Mouse (Mus musculus): ENCODE results near the gene Gm20388. TPM values are rescaled to one million over a fixed set of nuclear protein-coding genes. Genes with fewer than 3 reads are reported as not detected.

Gm20388 gene
- polyA plus RNA-seq, 1 experiment, result 18.7 TPM

DNA sequence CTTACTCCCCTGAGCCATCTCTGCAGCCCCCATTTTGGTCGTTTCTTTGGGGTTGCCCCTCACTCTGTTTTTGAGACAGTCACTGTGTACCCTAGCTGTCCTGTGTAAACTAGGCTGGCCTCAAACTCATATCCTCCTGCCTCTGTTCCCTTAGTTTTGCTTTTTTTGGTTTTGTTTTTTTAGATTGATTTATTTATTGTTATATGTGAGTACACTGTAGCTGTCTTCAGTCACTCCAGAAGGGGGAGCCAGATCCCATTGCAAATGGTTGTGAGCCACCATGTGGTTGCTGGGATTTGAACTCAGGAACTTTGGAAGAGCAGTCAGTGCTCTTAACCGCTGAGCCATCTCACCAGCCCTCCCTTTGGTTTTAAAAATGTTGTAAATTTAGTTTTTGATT is 3195.9 kb downstream of the Gm20388 start:
- TF ChIP-seq CTCF (IDR thresholded peaks at IDR 0.05; ENCODE audit: borderline replicate concordance, insufficient read depth, low read depth, low read length) (peak; percentile 20; the same call in 1 of the 2 replicates), POLR2A (IDR thresholded peaks at IDR 0.05; ENCODE audit: borderline replicate concordance, insufficient read depth, low read length) (no peak)
- 31% methylated on average over 2 of the region's 2 CpGs for WGBS
- H3K27me3 ChIP-seq (ENCODE audit: control insufficient read depth, insufficient read depth, low read length), result no peaks in the 10 kb centered on the region
- H3K4me3 ChIP-seq (replicated peaks; ENCODE audit: insufficient read depth, low read depth, low read length), result no peak overlapping the region
- no peak overlapping the region for H3K27ac ChIP-seq (ENCODE audit: insufficient read depth, low read length)
- H3K4me1 ChIP-seq (ENCODE audit: control insufficient read depth, insufficient read depth, low read length), result 0 out of 2 replicates have a peak, but pooled peaks cover 2% of the 10 kb centered on the region
- no peak for DNase-seq

DNA sequence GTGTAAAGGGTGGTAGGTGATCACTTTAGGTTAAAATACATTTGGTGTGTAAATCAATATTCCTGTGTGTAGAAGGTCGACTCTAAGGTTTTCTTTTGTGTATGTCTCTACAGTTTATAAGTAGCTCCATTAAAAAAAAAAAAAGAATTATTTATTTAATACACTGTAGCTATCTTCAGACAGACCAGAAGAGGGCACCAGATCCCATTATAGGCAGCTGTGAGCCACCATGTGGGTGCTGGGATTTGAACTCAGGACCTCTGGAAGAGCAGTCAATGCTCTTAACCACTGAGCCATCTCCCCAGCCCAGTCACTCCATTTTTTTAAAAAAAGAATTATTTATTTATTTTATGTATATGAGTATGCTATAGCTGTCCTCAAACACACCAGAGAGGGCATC is 3197.4 kb downstream of the Gm20388 start:
- no peaks in the 10 kb centered on the region for H3K27me3 ChIP-seq (ENCODE audit: control insufficient read depth, insufficient read depth, low read length)
- 0 out of 2 replicates have a peak, but pooled peaks cover 2% of the 10 kb centered on the region for H3K4me1 ChIP-seq (ENCODE audit: control insufficient read depth, insufficient read depth, low read length)
- no peak for TF ChIP-seq POLR2A (IDR thresholded peaks at IDR 0.05; ENCODE audit: borderline replicate concordance, insufficient read depth, low read length)
- peak; percentile 21; the same call in 1 of the 2 replicates for TF ChIP-seq CTCF (IDR thresholded peaks at IDR 0.05; ENCODE audit: borderline replicate concordance, insufficient read depth, low read depth, low read length)
- H3K27ac ChIP-seq (ENCODE audit: insufficient read depth, low read length), result no peak overlapping the region
- no peak for DNase-seq
- H3K4me3 ChIP-seq (replicated peaks; ENCODE audit: insufficient read depth, low read depth, low read length), result no peak overlapping the region
- WGBS, result 72% methylated on average over 1 of the region's 1 CpGs

DNA sequence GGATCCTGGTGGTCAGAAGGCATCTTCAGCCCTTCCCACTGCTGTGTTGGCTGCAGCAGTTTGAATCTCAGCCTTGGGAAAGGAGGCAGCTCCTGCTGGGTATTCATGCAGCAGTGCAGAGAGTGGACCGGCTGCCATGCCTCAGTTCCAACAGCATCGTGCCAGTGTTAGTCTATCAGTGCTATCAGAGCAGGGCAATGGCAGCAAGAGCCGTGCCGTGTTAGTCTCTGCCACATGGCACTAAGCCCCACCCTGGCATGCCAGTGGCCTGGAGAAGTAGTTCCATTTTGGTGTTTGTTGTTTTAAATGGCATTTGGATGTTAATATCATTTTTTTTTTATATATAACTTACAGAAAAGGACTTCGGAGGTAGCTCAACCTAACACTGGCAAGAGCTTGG is 3198.3 kb downstream of the Gm20388 start:
- no peak for DNase-seq
- TF ChIP-seq POLR2A (IDR thresholded peaks at IDR 0.05; ENCODE audit: borderline replicate concordance, insufficient read depth, low read length), result no peak
- no peak for TF ChIP-seq CTCF (IDR thresholded peaks at IDR 0.05; ENCODE audit: borderline replicate concordance, insufficient read depth, low read depth, low read length)
- H3K4me1 ChIP-seq (ENCODE audit: control insufficient read depth, insufficient read depth, low read length), result no peaks in the 10 kb centered on the region
- H3K4me3 ChIP-seq (replicated peaks; ENCODE audit: insufficient read depth, low read depth, low read length), result no peak overlapping the region
- WGBS, result 36% methylated on average over 5 of the region's 5 CpGs
- no peaks in the 10 kb centered on the region for H3K27me3 ChIP-seq (ENCODE audit: control insufficient read depth, insufficient read depth, low read length)
- no peak overlapping the region for H3K27ac ChIP-seq (ENCODE audit: insufficient read depth, low read length)

DNA sequence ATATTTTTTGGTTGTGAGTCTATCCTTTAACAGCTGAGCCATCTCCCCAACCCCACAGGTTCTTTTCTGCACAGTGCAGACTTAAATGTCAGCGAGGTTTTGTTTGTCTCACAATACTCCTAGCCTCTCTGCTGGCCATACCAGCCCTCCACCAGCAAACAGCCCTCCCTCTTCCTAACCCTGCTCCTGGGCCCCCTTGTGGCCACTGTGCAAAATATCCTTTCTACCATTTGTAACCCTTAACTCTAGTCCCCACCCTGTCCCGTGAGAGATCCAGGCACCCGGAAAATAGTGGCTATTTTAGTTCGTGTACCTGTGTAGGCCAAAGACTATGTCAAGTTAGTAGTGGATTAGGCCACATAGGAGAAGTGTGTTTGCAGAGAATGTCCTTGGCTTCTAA is 3200.0 kb downstream of the Gm20388 start:
- DNase-seq, result peak in 1 of 2 experiments; percentile 34
- H3K27me3 ChIP-seq (ENCODE audit: control insufficient read depth, insufficient read depth, low read length), result no peaks in the 10 kb centered on the region
- WGBS, result 11% methylated on average over 4 of the region's 4 CpGs
- no peak overlapping the region for H3K4me3 ChIP-seq (replicated peaks; ENCODE audit: insufficient read depth, low read depth, low read length)
- TF ChIP-seq CTCF (IDR thresholded peaks at IDR 0.05; ENCODE audit: borderline replicate concordance, insufficient read depth, low read depth, low read length), result peak; percentile 69
- no peak for TF ChIP-seq POLR2A (IDR thresholded peaks at IDR 0.05; ENCODE audit: borderline replicate concordance, insufficient read depth, low read length)
- H3K4me1 ChIP-seq (ENCODE audit: control insufficient read depth, insufficient read depth, low read length), result no peaks in the 10 kb centered on the region
- no peak overlapping the region for H3K27ac ChIP-seq (ENCODE audit: insufficient read depth, low read length)

GRCm38 (mm10) chr8:123112892-123113291 is 3202.3 kb downstream of the Gm20388 start:
- DNase-seq, result no peak
- no peak for TF ChIP-seq CTCF (IDR thresholded peaks at IDR 0.05; ENCODE audit: borderline replicate concordance, insufficient read depth, low read depth, low read length)
- TF ChIP-seq POLR2A (IDR thresholded peaks at IDR 0.05; ENCODE audit: borderline replicate concordance, insufficient read depth, low read length), result no peak
- 26% methylated on average over 9 of the region's 9 CpGs for whole genome bisulfite sequencing
- no peak overlapping the region for H3K4me3 ChIP-seq (replicated peaks; ENCODE audit: insufficient read depth, low read depth, low read length)
- no peaks in the 10 kb centered on the region; the same call in 1 of the 2 replicates for H3K4me1 ChIP-seq (ENCODE audit: control insufficient read depth, insufficient read depth, low read length)
- H3K27me3 ChIP-seq (ENCODE audit: control insufficient read depth, insufficient read depth, low read length), result no peaks in the 10 kb centered on the region; the same call in 1 of the 2 replicates
- H3K27ac ChIP-seq (ENCODE audit: insufficient read depth, low read length), result no peak overlapping the region

GRCm38 (mm10) chr8:123113908-123114469 is 3203.3 kb downstream of the Gm20388 start:
- WGBS, result 59% methylated on average over 2 of the region's 2 CpGs
- no peak for DNase-seq
- no peaks in the 10 kb centered on the region; the same call in 1 of the 2 replicates for H3K4me1 ChIP-seq (ENCODE audit: control insufficient read depth, insufficient read depth, low read length)
- no peak for TF ChIP-seq POLR2A (IDR thresholded peaks at IDR 0.05; ENCODE audit: borderline replicate concordance, insufficient read depth, low read length)
- no peak for TF ChIP-seq CTCF (IDR thresholded peaks at IDR 0.05; ENCODE audit: borderline replicate concordance, insufficient read depth, low read depth, low read length)
- no peak overlapping the region for H3K27ac ChIP-seq (ENCODE audit: insufficient read depth, low read length)
- no peak overlapping the region for H3K4me3 ChIP-seq (replicated peaks; ENCODE audit: insufficient read depth, low read depth, low read length)
- H3K27me3 ChIP-seq (ENCODE audit: control insufficient read depth, insufficient read depth, low read length), result no peaks in the 10 kb centered on the region; the same call in 1 of the 2 replicates

DNA sequence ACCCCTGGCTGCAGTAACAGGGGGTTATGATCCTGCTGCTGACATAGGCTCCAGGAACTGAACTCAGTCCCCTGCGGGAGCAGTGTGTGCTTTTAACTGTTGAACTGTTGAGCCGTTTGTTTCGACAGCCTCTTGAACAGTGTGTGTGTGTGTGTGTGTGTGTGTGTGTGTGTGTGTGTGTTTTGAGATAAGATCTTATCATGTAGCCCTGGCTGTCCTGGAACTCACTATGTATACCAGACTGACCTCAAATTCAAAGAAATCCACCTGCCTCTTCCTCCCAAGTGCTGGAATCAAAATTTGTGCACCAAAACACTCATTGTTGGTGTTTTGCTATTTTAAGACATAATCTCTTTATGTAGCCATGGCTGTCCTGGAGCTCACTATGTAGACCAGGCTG is 3204.0 kb downstream of the Gm20388 start:
- DNase-seq, result no peak
- TF ChIP-seq POLR2A (IDR thresholded peaks at IDR 0.05; ENCODE audit: borderline replicate concordance, insufficient read depth, low read length) (no peak), CTCF (IDR thresholded peaks at IDR 0.05; ENCODE audit: borderline replicate concordance, insufficient read depth, low read depth, low read length) (no peak)
- Histone ChIP-seq H3K27ac (ENCODE audit: insufficient read depth, low read length) (no peak overlapping the region), H3K4me3 (replicated peaks; ENCODE audit: insufficient read depth, low read depth, low read length) (no peak overlapping the region), H3K27me3 (ENCODE audit: control insufficient read depth, insufficient read depth, low read length) (no peaks in the 10 kb centered on the region; the same call in 1 of the 2 replicates), H3K4me1 (ENCODE audit: control insufficient read depth, insufficient read depth, low read length) (no peaks in the 10 kb centered on the region; the same call in 1 of the 2 replicates)
- 62% methylated on average over 3 of the region's 3 CpGs for WGBS

GRCm38 (mm10) chr8:123117127-123117731 is 3206.6 kb downstream of the Gm20388 start, which contains the start of gene Cpne7:
Gene Cpne7 (plus strand): TSS chr8:123117374.
- no peaks in the 10 kb centered on the region; the same call in 1 of the 2 replicates for H3K4me1 ChIP-seq (ENCODE audit: control insufficient read depth, insufficient read depth, low read length)
- peak within 1 kb of the TSS; percentile 47 for H3K4me3 ChIP-seq (replicated peaks; ENCODE audit: insufficient read depth, low read depth, low read length)
- DNase-seq, result peak in 1 of 2 experiments; percentile 43
- TF ChIP-seq CTCF (IDR thresholded peaks at IDR 0.05; ENCODE audit: borderline replicate concordance, insufficient read depth, low read depth, low read length) (no peak), POLR2A (IDR thresholded peaks at IDR 0.05; ENCODE audit: borderline replicate concordance, insufficient read depth, low read length) (no peak)
- no peak within 1 kb of the TSS for H3K27ac ChIP-seq (ENCODE audit: insufficient read depth, low read length)
- WGBS, result 2% methylated on average over 51 of the region's 51 CpGs
- no peaks in the 10 kb centered on the region; the same call in 1 of the 2 replicates for H3K27me3 ChIP-seq (ENCODE audit: control insufficient read depth, insufficient read depth, low read length)
